Mouse (Mus musculus) MEL (cell line): Measurements from ENCODE around the gene Dnah7c.

ENCODE experiments used
- BHLHE40 ChIP-seq: IDR thresholded peaks from 2 replicates; pipeline ENCODE4 v1.6.1; 2012; ENCODE audit warnings: low read depth, mild to moderate bottlenecking, inconsistent platforms, low read length, improper control_type of control experiment, borderline replicate concordance
- CTCF ChIP-seq, 3 experiments: IDR thresholded peaks in 2 of 3; conservative IDR thresholded peaks in 1 of 3; 2 replicates each; pipeline ENCODE4 v1.5.1; 2011 to 2012; ENCODE audit warnings: low read length in 3 of 3, low read depth in 2 of 3, mild to moderate bottlenecking in 2 of 3, improper control_type of control experiment in 1 of 3, inconsistent platforms in 1 of 3, mixed read lengths in 1 of 3, moderate library complexity in 1 of 3; ENCODE audit not compliant: control insufficient read depth in 1 of 3, insufficient read depth in 1 of 3, poor library complexity in 1 of 3, severe bottlenecking in 1 of 3
- JUND ChIP-seq: IDR thresholded peaks from 2 replicates; pipeline ENCODE4 v1.6.1; 2011; ENCODE audit warnings: low read depth, mild to moderate bottlenecking, improper control_type of control experiment, low read length
- MAFK ChIP-seq: IDR thresholded peaks from 2 replicates; pipeline ENCODE4 v1.6.1; 2011; ENCODE audit warnings: low read depth, mild to moderate bottlenecking, low read length, improper control_type of control experiment, borderline replicate concordance
- MAZ ChIP-seq: IDR thresholded peaks from 2 replicates; pipeline ENCODE4 v1.6.1; 2012; ENCODE audit warnings: low read depth, mild to moderate bottlenecking, inconsistent platforms, low read length, improper control_type of control experiment
- MYC ChIP-seq: IDR thresholded peaks from 2 replicates; pipeline ENCODE4 v1.6.1; 2011; ENCODE audit warnings: low read depth, mild to moderate bottlenecking, low read length, improper control_type of control experiment, moderate library complexity
- POLR2A ChIP-seq, 2 experiments: IDR thresholded peaks; 2 replicates each; pipeline ENCODE4 v1.6.1; 2011 to 2012; ENCODE audit warnings: low read length in 2 of 2, mild to moderate bottlenecking in 2 of 2, control low read depth in 1 of 2, improper control_type of control experiment in 1 of 2, low read depth in 1 of 2, moderate library complexity in 1 of 2; ENCODE audit not compliant: control insufficient read depth in 1 of 2, insufficient read depth in 1 of 2, poor library complexity in 1 of 2
- RCOR1 ChIP-seq: IDR thresholded peaks from 2 replicates; pipeline ENCODE4 v1.6.1; 2012; ENCODE audit warnings: low read depth, mild to moderate bottlenecking, inconsistent platforms, low read length, improper control_type of control experiment
- TAL1 ChIP-seq: IDR thresholded peaks from 2 replicates; pipeline ENCODE4 v1.6.1; 2012; ENCODE audit warnings: mild to moderate bottlenecking, inconsistent platforms, low read length, moderate library complexity, mixed read lengths
- TCF12 ChIP-seq: IDR thresholded peaks from 2 replicates; pipeline ENCODE4 v1.6.1; 2014; ENCODE audit warnings: low read depth, mild to moderate bottlenecking, inconsistent platforms, low read length, improper control_type of control experiment, moderate library complexity
- UBTF ChIP-seq: IDR thresholded peaks from 2 replicates; pipeline ENCODE4 v1.6.1; 2012; ENCODE audit warnings: low read depth, mild to moderate bottlenecking, inconsistent platforms, low read length, improper control_type of control experiment, moderate library complexity, borderline replicate concordance; ENCODE audit not compliant: insufficient read depth
- USF1 ChIP-seq: IDR thresholded peaks from 2 replicates; pipeline ENCODE4 v1.6.1; 2014; ENCODE audit warnings: low read depth, mild to moderate bottlenecking, inconsistent platforms, low read length, improper control_type of control experiment, moderate library complexity
- ZMIZ1 ChIP-seq: IDR thresholded peaks from 2 replicates; pipeline ENCODE4 v1.6.1; 2012; ENCODE audit warnings: low read depth, mild to moderate bottlenecking, inconsistent platforms, low read length, improper control_type of control experiment, moderate library complexity
- ZNF384 ChIP-seq: IDR thresholded peaks from 2 replicates; pipeline ENCODE4 v1.6.1; 2012; ENCODE audit warnings: low read depth, mild to moderate bottlenecking, inconsistent platforms, low read length, improper control_type of control experiment

DNA sequence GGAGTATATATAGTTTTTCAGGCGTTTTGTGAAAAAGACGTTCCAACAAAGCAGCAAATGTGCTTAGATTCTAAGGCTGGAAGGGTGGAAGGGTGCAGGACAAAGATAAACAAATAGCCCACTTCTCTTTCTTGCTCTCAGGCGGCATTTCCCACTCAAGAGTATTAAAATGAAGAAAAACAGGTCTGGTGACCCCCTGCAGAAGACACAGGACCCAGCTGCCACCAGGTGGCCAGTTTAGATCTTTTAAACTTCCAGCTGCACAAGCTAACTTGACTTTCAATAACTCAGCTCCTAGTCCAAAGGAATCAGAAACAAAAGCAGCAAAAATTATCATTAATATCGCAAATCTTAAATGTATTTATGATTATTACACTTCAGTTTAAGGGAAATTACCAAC lies 431.1 kb downstream of the Dnah7c start:
- TF ChIP-seq USF1 (no peak), UBTF (no peak), CTCF (IDR thresholded peaks at IDR 0.05 in 2 of 3, conservative IDR thresholded peaks at IDR 0.05 in 1 of 3; ENCODE audit: control insufficient read depth in 1 of 3, insufficient read depth in 1 of 3, low read depth in 2 of 3, low read length in 3 of 3, poor library complexity in 1 of 3, severe bottlenecking in 1 of 3) (no peak), MAFK (no peak), ZNF384 (no peak), POLR2A (IDR thresholded peaks at IDR 0.05; ENCODE audit: control insufficient read depth in 1 of 2, insufficient read depth in 1 of 2, low read depth in 1 of 2, low read length in 2 of 2, poor library complexity in 1 of 2) (no peak), JUND (no peak), ZMIZ1 (no peak), BHLHE40 (no peak), MYC (no peak), RCOR1 (no peak), MAZ (no peak), TAL1 (no peak), TCF12 (no peak)
